Mouse (Mus musculus): ENCODE data around the gene Soga1. TPM values are rescaled to one million over a fixed set of nuclear protein-coding genes. Genes with fewer than 3 reads are reported as not detected.

Gene Soga1
- polyA plus RNA-seq, 1 experiment from 2014 or later: 13.1 TPM

DNA sequence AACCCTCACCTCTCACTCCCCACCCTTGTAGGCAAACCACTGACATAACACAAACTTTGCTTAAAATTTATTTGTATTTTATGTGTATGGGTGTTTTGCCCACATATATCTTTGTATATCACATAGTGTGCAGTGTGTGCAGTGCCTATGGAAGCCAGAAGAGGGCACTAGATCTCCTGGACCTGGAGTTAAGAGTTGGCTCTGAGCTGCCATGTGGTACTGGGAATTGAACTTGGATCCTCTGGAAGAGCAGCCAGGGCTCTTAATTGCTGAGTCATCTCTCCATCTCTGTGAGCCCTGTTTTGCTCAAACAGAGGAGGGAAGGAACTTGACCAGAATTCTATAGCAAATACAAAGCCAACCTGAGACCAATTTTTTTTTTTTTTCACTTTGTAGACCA is 35.1 kb downstream of the Soga1 start:
- H3K4me2 ChIP-seq (ENCODE audit: low read length): no peak overlapping the region
- H3K9me3 ChIP-seq (ENCODE audit: control insufficient read depth, low read length): no peaks in the 10 kb centered on the region
- H3K4me3 ChIP-seq (replicated peaks; ENCODE audit: low read depth, low read length): no peak overlapping the region
- H3K27me3 ChIP-seq (ENCODE audit: control insufficient read depth, insufficient read depth, low read length): no peaks in the 10 kb centered on the region
- H3K36me3 ChIP-seq (ENCODE audit: control insufficient read depth, insufficient read depth, low read length): peaks cover 67% of the 10 kb centered on the region
- DNase-seq (peak; percentile 35), ATAC-seq (ENCODE audit: low FRiP score, low TSS enrichment) (no peak)
- H3K27ac ChIP-seq (replicated peaks; ENCODE audit: low read depth, low read length): no peak overlapping the region
- H3K9ac ChIP-seq (replicated peaks; ENCODE audit: low read length): no peak overlapping the region
- H3K4me1 ChIP-seq (ENCODE audit: control insufficient read depth, insufficient read depth, low read length): peaks cover 7% of the 10 kb centered on the region

GRCm38 (mm10) chr2:157043556-157043955 is 35.5 kb downstream of the Soga1 start:
- 88% methylated on average over 8 of the region's 8 CpGs for WGBS
- Histone ChIP-seq H3K9me3 (ENCODE audit: control insufficient read depth, low read length) (no peaks in the 10 kb centered on the region), H3K36me3 (ENCODE audit: control insufficient read depth, insufficient read depth, low read length) (peaks cover 66% of the 10 kb centered on the region), H3K27me3 (ENCODE audit: control insufficient read depth, insufficient read depth, low read length) (no peaks in the 10 kb centered on the region), H3K4me3 (replicated peaks; ENCODE audit: low read depth, low read length) (no peak overlapping the region), H3K27ac (replicated peaks; ENCODE audit: low read depth, low read length) (no peak overlapping the region), H3K4me1 (ENCODE audit: control insufficient read depth, insufficient read depth, low read length) (peaks cover 2% of the 10 kb centered on the region), H3K9ac (replicated peaks; ENCODE audit: low read length) (no peak overlapping the region), H3K4me2 (ENCODE audit: low read length) (no peak overlapping the region)
- ATAC-seq (ENCODE audit: low FRiP score, low TSS enrichment) (no peak), DNase-seq (no peak)

DNA sequence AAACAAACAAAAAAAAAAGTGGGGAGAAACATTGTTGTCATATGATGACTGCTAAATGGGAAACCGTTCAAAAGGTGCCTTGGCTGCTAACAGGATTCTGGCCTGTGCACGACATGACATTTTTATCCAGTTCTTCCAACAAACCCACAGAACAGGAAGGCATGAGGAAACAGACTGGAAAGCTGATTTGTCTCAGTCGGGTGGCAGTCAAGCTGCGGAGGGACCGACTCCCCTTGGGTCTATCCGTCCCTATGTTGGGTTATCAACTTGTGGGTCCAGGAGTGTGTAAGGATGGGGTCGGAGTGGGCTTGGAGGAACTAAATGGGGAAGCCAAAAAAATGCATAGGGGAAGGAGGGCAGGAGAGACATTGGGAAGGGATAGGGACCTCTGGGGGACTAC is 37.6 kb downstream of the Soga1 start:
- H3K36me3 ChIP-seq (ENCODE audit: control insufficient read depth, insufficient read depth, low read length): peaks cover 77% of the 10 kb centered on the region
- H3K4me1 ChIP-seq (ENCODE audit: control insufficient read depth, insufficient read depth, low read length): no peaks in the 10 kb centered on the region
- H3K9ac ChIP-seq (replicated peaks; ENCODE audit: low read length): no peak overlapping the region
- no peaks in the 10 kb centered on the region for H3K9me3 ChIP-seq (ENCODE audit: control insufficient read depth, low read length)
- H3K27me3 ChIP-seq (ENCODE audit: control insufficient read depth, insufficient read depth, low read length): no peaks in the 10 kb centered on the region
- H3K4me2 ChIP-seq (ENCODE audit: low read length): no peak overlapping the region
- 93% methylated on average over 7 of the region's 7 CpGs for WGBS
- DNase-seq (no peak), ATAC-seq (ENCODE audit: low FRiP score, low TSS enrichment) (no peak)
- no peak overlapping the region for H3K27ac ChIP-seq (replicated peaks; ENCODE audit: low read depth, low read length)
- no peak overlapping the region for H3K4me3 ChIP-seq (replicated peaks; ENCODE audit: low read depth, low read length)

- Histone ChIP-seq H3K9ac (replicated peaks; ENCODE audit: low read length) (no peak overlapping the region), H3K27me3 (ENCODE audit: control insufficient read depth, insufficient read depth, low read length) (no peaks in the 10 kb centered on the region), H3K27ac (replicated peaks; ENCODE audit: low read depth, low read length) (no peak overlapping the region), H3K4me3 (replicated peaks; ENCODE audit: low read depth, low read length) (no peak overlapping the region), H3K36me3 (ENCODE audit: control insufficient read depth, insufficient read depth, low read length) (peaks cover 77% of the 10 kb centered on the region), H3K4me2 (ENCODE audit: low read length) (no peak overlapping the region), H3K4me1 (ENCODE audit: control insufficient read depth, insufficient read depth, low read length) (no peaks in the 10 kb centered on the region), H3K9me3 (ENCODE audit: control insufficient read depth, low read length) (no peaks in the 10 kb centered on the region)
- 82% methylated on average over 17 of the region's 17 CpGs for WGBS
- ATAC-seq (ENCODE audit: low FRiP score, low TSS enrichment): no peak
- DNase-seq: no peak
Observed at GRCm38 (mm10) chr2:157040649-157041046, 38.4 kb downstream of the Soga1 start.

DNA sequence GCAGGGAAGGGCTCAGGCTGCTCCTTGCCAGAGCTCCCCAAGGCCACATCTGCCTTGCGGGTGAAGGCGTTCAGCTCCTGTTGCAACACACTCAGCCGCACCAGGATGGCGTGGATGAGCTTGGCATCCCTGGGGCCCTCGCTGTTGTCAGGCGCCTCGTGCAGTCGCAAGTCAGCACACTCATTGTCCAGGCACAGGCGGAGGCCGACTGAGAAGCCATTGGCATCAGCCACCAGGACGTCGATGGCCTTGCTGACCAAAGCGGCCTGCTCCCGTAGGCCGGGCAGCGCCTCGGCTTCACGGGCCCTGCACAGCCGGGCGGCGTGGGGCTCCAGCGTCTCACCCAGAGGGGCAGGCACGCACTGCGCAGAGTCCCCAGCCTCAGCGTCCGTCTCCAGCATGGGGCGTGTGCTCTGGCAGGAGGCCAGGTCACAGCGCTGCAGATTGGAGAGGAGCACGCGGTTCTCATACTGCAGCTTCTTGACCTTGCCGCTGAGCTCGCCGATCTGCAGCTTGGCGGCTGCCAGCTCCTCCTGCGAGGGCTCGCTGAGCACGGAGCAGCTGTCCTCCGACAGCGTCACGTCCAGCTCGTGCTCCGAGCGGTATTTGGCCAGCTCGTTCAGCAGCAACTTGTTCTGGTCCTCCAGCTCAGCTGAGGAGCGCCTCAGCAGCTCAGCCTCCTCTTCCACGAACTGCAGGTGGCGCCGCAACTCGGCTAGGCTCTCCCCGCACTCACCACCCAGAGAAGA is 39.0 kb downstream of the Soga1 start:
- DNase-seq: peak; percentile 42
- Histone ChIP-seq H3K4me2 (ENCODE audit: low read length) (no peak overlapping the region), H3K4me3 (replicated peaks; ENCODE audit: low read depth, low read length) (no peak overlapping the region), H3K36me3 (ENCODE audit: control insufficient read depth, insufficient read depth, low read length) (peaks cover 78% of the 10 kb centered on the region), H3K9me3 (ENCODE audit: control insufficient read depth, low read length) (no peaks in the 10 kb centered on the region), H3K4me1 (ENCODE audit: control insufficient read depth, insufficient read depth, low read length) (no peaks in the 10 kb centered on the region), H3K27me3 (ENCODE audit: control insufficient read depth, insufficient read depth, low read length) (no peaks in the 10 kb centered on the region), H3K27ac (replicated peaks; ENCODE audit: low read depth, low read length) (no peak overlapping the region), H3K9ac (replicated peaks; ENCODE audit: low read length) (no peak overlapping the region)
- 83% methylated on average over 50 of the region's 50 CpGs for WGBS
- no peak for ATAC-seq (ENCODE audit: low FRiP score, low TSS enrichment)

GRCm38 (mm10) chr2:157037303-157037702 is 41.8 kb downstream of the Soga1 start:
- no peaks in the 10 kb centered on the region for H3K27me3 ChIP-seq (ENCODE audit: control insufficient read depth, insufficient read depth, low read length)
- DNase-seq (no peak), ATAC-seq (ENCODE audit: low FRiP score, low TSS enrichment) (no peak)
- no peak overlapping the region for H3K9ac ChIP-seq (replicated peaks; ENCODE audit: low read length)
- no peak overlapping the region for H3K4me2 ChIP-seq (ENCODE audit: low read length)
- no peak overlapping the region for H3K4me3 ChIP-seq (replicated peaks; ENCODE audit: low read depth, low read length)
- H3K27ac ChIP-seq (replicated peaks; ENCODE audit: low read depth, low read length): 0 out of 2 replicates have a peak overlapping the region, but pooled peaks have one; percentile 20
- H3K36me3 ChIP-seq (ENCODE audit: control insufficient read depth, insufficient read depth, low read length): peaks cover 86% of the 10 kb centered on the region
- H3K9me3 ChIP-seq (ENCODE audit: control insufficient read depth, low read length): no peaks in the 10 kb centered on the region
- no peaks in the 10 kb centered on the region for H3K4me1 ChIP-seq (ENCODE audit: control insufficient read depth, insufficient read depth, low read length)
- WGBS: 83% methylated on average over 9 of the region's 9 CpGs

DNA sequence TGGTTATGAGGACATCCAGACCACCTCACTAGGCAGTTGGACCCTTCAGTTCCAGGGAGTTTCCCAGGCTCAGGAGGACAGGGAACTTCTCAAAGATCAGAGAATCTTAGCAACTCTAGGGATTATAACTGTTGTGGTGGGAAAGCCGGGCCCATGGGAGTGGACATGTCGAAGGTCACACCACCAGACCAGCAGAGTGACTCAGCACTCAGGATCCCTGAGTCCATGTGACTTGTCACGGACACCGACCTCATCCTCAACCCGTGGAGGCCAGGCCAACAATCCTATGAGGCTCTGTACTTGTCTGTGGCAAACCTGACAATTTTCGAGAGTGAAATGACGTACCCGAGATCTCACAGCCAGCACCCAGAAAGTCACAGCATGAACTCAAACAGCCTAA is 42.7 kb downstream of the Soga1 start:
- Histone ChIP-seq H3K4me1 (ENCODE audit: control insufficient read depth, insufficient read depth, low read length) (no peaks in the 10 kb centered on the region), H3K9ac (replicated peaks; ENCODE audit: low read length) (no peak overlapping the region), H3K4me3 (replicated peaks; ENCODE audit: low read depth, low read length) (no peak overlapping the region), H3K27me3 (ENCODE audit: control insufficient read depth, insufficient read depth, low read length) (no peaks in the 10 kb centered on the region), H3K9me3 (ENCODE audit: control insufficient read depth, low read length) (no peaks in the 10 kb centered on the region), H3K27ac (replicated peaks; ENCODE audit: low read depth, low read length) (no peak overlapping the region), H3K4me2 (ENCODE audit: low read length) (no peak overlapping the region), H3K36me3 (ENCODE audit: control insufficient read depth, insufficient read depth, low read length) (peaks cover 87% of the 10 kb centered on the region)
- DNase-seq (no peak), ATAC-seq (ENCODE audit: low FRiP score, low TSS enrichment) (no peak)
- WGBS: 95% methylated on average over 8 of the region's 8 CpGs

GRCm38 (mm10) chr2:157035371-157035770 is 43.7 kb downstream of the Soga1 start:
- peaks cover 87% of the 10 kb centered on the region for H3K36me3 ChIP-seq (ENCODE audit: control insufficient read depth, insufficient read depth, low read length)
- WGBS: 96% methylated on average over 7 of the region's 7 CpGs
- ATAC-seq (ENCODE audit: low FRiP score, low TSS enrichment): no peak

GRCm38 (mm10) chr2:157030804-157031203 is 48.2 kb downstream of the Soga1 start:
- Histone ChIP-seq H3K9ac (replicated peaks; ENCODE audit: low read length) (no peak overlapping the region), H3K27ac (replicated peaks; ENCODE audit: low read depth, low read length) (no peak overlapping the region), H3K4me3 (replicated peaks; ENCODE audit: low read depth, low read length) (no peak overlapping the region), H3K4me2 (ENCODE audit: low read length) (no peak overlapping the region), H3K27me3 (ENCODE audit: control insufficient read depth, insufficient read depth, low read length) (no peaks in the 10 kb centered on the region), H3K4me1 (ENCODE audit: control insufficient read depth, insufficient read depth, low read length) (no peaks in the 10 kb centered on the region), H3K36me3 (ENCODE audit: control insufficient read depth, insufficient read depth, low read length) (peaks cover 90% of the 10 kb centered on the region), H3K9me3 (ENCODE audit: control insufficient read depth, low read length) (no peaks in the 10 kb centered on the region)
- ATAC-seq (ENCODE audit: low FRiP score, low TSS enrichment) (peak; percentile 53; the same call in 1 of the 2 replicates), DNase-seq (peak; percentile 90)
- 44% methylated on average over 9 of the region's 9 CpGs for WGBS

More at GRCm38 (mm10) chr2:157035371-157035770, 43.7 kb downstream of the Soga1 start:
- H3K4me1 ChIP-seq (ENCODE audit: control insufficient read depth, insufficient read depth, low read length): no peaks in the 10 kb centered on the region
- no peak for DNase-seq
- H3K9ac ChIP-seq (replicated peaks; ENCODE audit: low read length): no peak overlapping the region
- H3K27ac ChIP-seq (replicated peaks; ENCODE audit: low read depth, low read length): no peak overlapping the region
- no peaks in the 10 kb centered on the region for H3K27me3 ChIP-seq (ENCODE audit: control insufficient read depth, insufficient read depth, low read length)
- no peak overlapping the region for H3K4me3 ChIP-seq (replicated peaks; ENCODE audit: low read depth, low read length)
- H3K9me3 ChIP-seq (ENCODE audit: control insufficient read depth, low read length): no peaks in the 10 kb centered on the region
- H3K4me2 ChIP-seq (ENCODE audit: low read length): no peak overlapping the region
